Mouse (Mus musculus): ENCODE measurements at regions not wholly inside any gene's neighbourhood (a gene's known extent, or its start where the extent isn't known, plus 50 kb on each side); places are given as distances from the start of the nearest gene placed in this dataset.

DNA sequence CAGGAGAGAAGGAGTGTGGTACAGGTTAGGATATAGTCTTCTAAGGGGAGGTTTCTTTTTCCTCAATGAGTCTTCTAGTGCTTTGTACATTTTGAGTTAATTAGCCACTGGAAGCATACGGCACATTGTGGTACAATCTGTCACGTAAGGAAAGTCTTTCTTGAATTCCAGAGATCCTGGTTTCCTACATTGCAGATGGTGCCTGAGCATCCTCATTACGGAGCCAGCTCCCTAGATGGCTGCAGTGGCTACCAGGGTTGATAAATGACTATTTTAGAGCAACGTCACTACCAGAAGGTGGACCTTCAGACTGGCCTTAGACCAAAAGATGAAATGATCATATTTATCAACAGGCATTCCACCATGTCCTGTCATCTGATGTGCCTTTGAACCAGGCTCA is 84.5 kb upstream of the 1700025G04Rik start:
- Histone ChIP-seq H3K27ac (no peak overlapping the region), H3K9me3 (no peaks in the 10 kb centered on the region), H3K4me1 (peaks cover 2% of the 10 kb centered on the region), H3K36me3 (no peaks in the 10 kb centered on the region), H3K4me3 (no peak overlapping the region), H3K27me3 (ENCODE audit: insufficient read depth, poor library complexity, severe bottlenecking) (no peaks in the 10 kb centered on the region)
- DNase-seq (ENCODE audit: low spot score): no peak
- WGBS: 88% methylated on average over 4 of the region's 4 CpGs

DNA sequence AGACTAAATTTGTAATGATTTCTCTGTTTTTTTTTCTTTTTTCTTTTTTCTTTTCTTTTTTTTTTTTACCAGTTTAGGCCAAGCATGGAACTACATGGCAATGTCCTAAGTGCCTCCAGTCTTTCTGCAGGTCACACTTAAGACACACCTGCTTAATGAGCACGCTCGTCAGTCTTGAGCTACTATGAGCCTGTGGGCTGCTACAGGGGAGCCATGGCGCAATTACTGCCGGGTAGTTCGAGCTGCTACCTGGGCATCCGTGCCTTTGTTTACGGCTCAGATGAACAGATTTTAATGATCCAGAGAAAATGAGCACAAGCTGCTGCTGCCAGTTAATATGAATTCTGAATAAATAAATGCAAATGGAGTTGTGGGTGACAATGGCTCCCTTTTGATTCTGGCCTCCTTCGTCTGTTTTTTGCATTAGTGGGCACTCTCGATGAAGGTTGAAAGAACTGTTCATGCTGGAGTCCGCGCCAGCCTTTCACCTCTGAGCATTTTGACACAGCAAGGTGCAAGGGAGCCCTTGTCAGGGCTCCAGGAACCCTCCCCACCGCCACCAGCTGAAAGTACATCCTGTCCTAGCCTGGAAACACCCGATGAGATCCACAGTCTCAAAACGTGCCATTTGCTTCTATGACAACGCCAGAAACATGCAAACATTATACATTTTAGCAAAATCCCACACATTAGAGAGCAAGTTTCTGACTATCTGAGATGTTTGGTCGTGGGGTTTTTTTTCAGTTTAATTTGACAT is 81.3 kb upstream of the 1700025G04Rik start:
- no peak overlapping the region for H3K4me3 ChIP-seq
- H3K36me3 ChIP-seq: no peaks in the 10 kb centered on the region
- peaks cover 13% of the 10 kb centered on the region for H3K4me1 ChIP-seq
- DNase-seq (ENCODE audit: low spot score): no peak
- H3K27ac ChIP-seq: no peak overlapping the region
- no peaks in the 10 kb centered on the region for H3K9me3 ChIP-seq
- H3K27me3 ChIP-seq (ENCODE audit: insufficient read depth, poor library complexity, severe bottlenecking): no peaks in the 10 kb centered on the region
- WGBS: 83% methylated on average over 16 of the region's 16 CpGs

DNA sequence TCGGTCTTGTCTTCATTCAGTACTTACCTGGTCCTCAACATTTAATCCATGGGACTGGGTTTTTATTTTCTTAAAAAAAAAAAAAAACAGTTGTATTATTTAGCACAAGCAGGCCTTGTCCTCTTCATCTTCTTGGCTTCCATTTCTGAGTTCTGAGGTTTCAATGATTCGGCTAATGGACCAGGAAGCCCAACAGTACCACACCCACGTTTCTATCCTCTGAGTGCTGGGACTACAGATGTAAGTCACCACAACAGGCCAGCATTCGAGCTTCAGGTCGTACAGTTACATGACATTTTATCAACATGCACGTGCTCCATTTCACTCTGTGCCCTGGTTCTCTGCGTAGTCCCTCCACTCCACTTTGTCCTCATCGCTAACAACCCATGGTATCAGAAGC is 80.7 kb upstream of the 1700025G04Rik start:
- H3K9me3 ChIP-seq: no peaks in the 10 kb centered on the region
- H3K27ac ChIP-seq: no peak overlapping the region
- 89% methylated on average over 8 of the region's 8 CpGs for WGBS
- H3K36me3 ChIP-seq: no peaks in the 10 kb centered on the region
- H3K4me3 ChIP-seq: no peak overlapping the region
- no peaks in the 10 kb centered on the region for H3K27me3 ChIP-seq (ENCODE audit: insufficient read depth, poor library complexity, severe bottlenecking)
- DNase-seq (ENCODE audit: low spot score): no peak
- H3K4me1 ChIP-seq: peaks cover 14% of the 10 kb centered on the region

DNA sequence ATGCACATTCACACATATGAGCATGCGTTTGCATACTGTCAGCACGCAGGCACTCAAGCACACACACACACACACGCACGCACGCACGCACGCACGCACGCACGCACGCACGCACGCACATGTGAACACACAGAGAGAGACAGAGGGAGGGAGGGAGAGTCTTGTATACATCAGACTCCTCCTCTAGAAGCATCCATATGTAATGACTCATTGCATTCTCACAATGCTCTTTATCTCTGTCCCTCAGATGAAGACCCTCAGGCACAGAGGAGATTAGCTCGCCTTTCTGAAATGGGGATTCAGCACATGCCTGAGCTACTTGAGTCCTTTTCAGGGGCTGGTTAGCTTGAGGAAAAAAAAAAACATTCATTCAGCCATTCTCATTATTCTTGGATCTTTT is 79.6 kb upstream of the 1700025G04Rik start:
- no peaks in the 10 kb centered on the region for H3K36me3 ChIP-seq
- H3K27me3 ChIP-seq (ENCODE audit: insufficient read depth, poor library complexity, severe bottlenecking): no peaks in the 10 kb centered on the region
- 89% methylated on average over 14 of the region's 14 CpGs for WGBS
- no peak for DNase-seq (ENCODE audit: low spot score)
- no peaks in the 10 kb centered on the region for H3K9me3 ChIP-seq
- no peak overlapping the region for H3K27ac ChIP-seq
- peaks cover 24% of the 10 kb centered on the region for H3K4me1 ChIP-seq
- no peak overlapping the region for H3K4me3 ChIP-seq

DNA sequence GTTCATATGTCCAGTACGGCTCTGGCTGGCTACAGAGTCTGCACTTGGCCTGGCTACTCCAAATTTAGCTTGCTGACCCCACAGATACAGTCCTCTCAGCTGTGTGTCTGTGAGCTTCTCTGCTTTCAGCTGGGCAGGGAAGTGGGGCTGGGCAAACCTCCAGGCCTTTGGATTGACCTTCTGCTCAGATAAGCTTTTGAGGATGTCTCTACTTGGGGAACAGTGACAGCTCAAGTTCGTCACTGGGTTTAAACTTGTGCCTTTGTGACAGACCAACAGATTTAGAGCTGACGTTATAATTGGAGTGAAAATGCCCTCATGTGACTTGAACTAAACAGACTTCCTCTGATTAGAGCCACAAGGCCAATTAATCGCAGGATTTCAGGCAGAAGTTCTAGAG is 78.4 kb upstream of the 1700025G04Rik start:
- 42% methylated on average over 4 of the region's 4 CpGs for WGBS
- Histone ChIP-seq H3K9me3 (no peaks in the 10 kb centered on the region), H3K4me1 (peaks cover 32% of the 10 kb centered on the region), H3K36me3 (no peaks in the 10 kb centered on the region), H3K4me3 (no peak overlapping the region), H3K27ac (peak overlapping the region; percentile 62; the same call in 1 of the 2 replicates), H3K27me3 (ENCODE audit: insufficient read depth, poor library complexity, severe bottlenecking) (no peaks in the 10 kb centered on the region)
- DNase-seq (ENCODE audit: low spot score): no peak

DNA sequence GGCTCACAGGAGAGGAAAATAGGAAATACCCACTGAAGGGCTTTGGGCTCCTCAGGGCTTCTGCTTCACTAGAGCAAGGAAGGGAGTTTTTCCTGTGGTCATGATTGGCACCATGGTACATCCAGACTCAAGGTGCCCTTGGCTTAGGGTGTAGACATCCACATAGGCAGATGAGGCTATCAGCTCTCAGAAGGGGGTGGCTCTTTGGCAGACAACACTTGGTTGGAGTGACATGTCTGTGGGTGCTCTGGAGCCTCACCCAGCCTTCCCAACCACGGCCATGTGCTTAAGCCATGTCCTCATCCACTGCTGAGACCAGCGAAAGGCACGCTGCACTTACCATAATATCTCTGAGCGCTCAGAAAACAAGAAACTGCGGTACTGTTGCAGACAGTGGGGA is 77.8 kb upstream of the 1700025G04Rik start:
- 71% methylated on average over 5 of the region's 5 CpGs for WGBS
- Histone ChIP-seq H3K36me3 (no peaks in the 10 kb centered on the region), H3K27ac (peak overlapping the region; percentile 62), H3K27me3 (ENCODE audit: insufficient read depth, poor library complexity, severe bottlenecking) (no peaks in the 10 kb centered on the region), H3K4me1 (peaks cover 32% of the 10 kb centered on the region), H3K4me3 (no peak overlapping the region), H3K9me3 (no peaks in the 10 kb centered on the region)
- DNase-seq (ENCODE audit: low spot score): no peak

DNA sequence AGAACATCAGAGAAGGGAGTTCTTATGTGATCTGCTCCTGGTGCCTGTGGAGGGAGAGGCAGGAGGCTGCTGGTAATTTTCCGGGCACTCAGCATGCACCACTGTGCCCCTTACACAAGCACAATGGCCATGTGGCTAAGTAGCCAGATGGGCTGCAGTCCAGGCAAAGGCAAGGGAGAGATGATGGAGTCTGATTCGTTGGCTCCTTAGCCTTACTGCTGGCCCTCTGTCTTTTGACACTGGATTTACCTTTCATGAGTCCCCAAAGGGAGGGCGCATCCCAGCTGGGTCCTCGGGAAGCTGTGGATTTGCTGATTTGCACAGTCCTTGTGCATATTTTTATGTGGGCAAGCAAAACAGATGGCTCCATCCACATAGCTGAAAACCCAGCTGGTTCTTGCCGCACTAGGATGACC is 75.6 kb upstream of the 1700025G04Rik start:
- DNase-seq (ENCODE audit: low spot score): no peak
- no peak overlapping the region for H3K4me3 ChIP-seq
- H3K27ac ChIP-seq: peak overlapping the region; percentile 47; the same call in 1 of the 2 replicates
- no peaks in the 10 kb centered on the region for H3K9me3 ChIP-seq
- H3K36me3 ChIP-seq: no peaks in the 10 kb centered on the region
- 79% methylated on average over 5 of the region's 5 CpGs for WGBS
- peaks cover 32% of the 10 kb centered on the region for H3K4me1 ChIP-seq
- no peaks in the 10 kb centered on the region for H3K27me3 ChIP-seq (ENCODE audit: insufficient read depth, poor library complexity, severe bottlenecking)

DNA sequence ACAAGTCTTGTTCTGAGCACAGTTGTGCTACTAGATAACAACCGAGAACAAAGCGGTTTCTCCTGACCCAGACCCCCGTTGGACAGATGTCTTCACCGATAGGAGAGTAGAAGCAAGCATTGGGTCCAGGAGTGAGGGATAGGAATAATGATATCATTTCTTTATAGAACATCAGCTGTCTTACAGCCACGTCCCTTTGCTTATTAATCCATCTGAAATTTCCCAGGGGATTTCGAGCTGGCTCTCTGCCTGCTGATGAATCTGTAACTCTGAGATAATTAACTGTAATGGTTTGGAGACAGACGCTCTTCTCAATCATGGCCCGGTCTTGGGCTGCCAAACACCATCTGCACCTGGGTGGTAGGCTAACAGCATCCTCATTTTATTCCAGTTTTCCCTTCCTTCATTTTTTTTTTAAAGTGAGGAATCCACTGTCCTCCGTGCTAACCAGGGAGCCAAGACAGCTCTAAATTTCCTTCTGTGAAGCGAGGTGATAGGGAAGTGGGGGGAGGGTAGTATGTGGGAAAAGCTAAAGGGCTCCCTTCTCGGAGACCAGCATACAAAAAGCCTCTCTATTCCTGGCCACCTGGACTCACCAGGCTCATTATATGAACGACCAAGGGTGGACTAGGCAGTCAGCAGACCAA is 75.0 kb upstream of the 1700025G04Rik start:
- no peaks in the 10 kb centered on the region for H3K36me3 ChIP-seq
- no peak for DNase-seq (ENCODE audit: low spot score)
- 54% methylated on average over 12 of the region's 12 CpGs for WGBS
- H3K4me3 ChIP-seq: no peak overlapping the region
- H3K27ac ChIP-seq: peak overlapping the region; percentile 76
- H3K27me3 ChIP-seq (ENCODE audit: insufficient read depth, poor library complexity, severe bottlenecking): no peaks in the 10 kb centered on the region
- H3K4me1 ChIP-seq: peaks cover 32% of the 10 kb centered on the region
- H3K9me3 ChIP-seq: no peaks in the 10 kb centered on the region

DNA sequence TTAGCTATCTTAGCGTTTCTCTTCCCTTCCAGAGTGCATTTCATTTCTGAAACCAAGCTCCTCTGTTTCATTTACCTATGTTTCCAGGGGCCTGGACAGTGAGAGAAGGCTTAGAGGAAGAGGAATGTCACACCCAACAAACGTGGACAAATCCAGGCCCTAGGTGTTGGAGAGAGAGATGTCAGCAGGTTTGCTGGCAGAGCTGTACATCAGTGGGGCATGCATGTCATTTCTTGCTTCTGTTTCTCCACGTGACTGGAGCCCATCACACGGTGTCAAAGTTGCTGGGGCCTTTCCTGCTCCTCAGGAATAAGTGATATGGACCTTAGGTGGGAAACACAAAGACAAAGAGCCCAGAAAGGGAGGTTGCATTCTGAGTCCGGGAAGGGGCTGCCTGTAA is 74.3 kb upstream of the 1700025G04Rik start:
- 41% methylated on average over 5 of the region's 5 CpGs for WGBS

DNA sequence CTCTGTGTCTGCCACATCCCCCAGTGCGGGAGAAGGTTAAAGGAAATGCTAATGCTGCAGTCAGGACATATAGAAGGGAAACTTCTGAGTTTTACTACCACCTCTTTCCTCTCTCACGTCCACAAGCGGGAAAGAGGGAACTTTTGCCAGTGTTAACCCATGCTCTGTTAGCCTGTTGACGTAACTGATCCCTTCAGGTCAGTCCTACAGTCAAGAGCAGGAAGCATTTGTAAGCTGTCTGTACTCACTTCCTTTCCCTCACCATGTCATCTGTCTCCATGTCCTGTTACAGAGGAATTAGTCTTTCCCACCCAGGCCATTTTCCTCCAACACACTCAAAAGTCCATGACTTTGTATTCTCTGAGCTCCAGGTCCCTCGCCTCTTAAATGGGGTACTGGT is 62.5 kb upstream of the 1700025G04Rik start:
- WGBS: 73% methylated on average over 5 of the region's 5 CpGs
- Histone ChIP-seq H3K36me3 (no peaks in the 10 kb centered on the region), H3K27ac (no peak overlapping the region), H3K27me3 (ENCODE audit: insufficient read depth, poor library complexity, severe bottlenecking) (no peaks in the 10 kb centered on the region), H3K9me3 (no peaks in the 10 kb centered on the region), H3K4me3 (no peak overlapping the region), H3K4me1 (no peaks in the 10 kb centered on the region)
- no peak for DNase-seq (ENCODE audit: low spot score)

More for the DNA sequence above, 74.3 kb upstream of the 1700025G04Rik start:
- peaks cover 32% of the 10 kb centered on the region for H3K4me1 ChIP-seq
- peak overlapping the region; percentile 76 for H3K27ac ChIP-seq
- H3K36me3 ChIP-seq: no peaks in the 10 kb centered on the region
- peak; percentile 85 for DNase-seq (ENCODE audit: low spot score)
- no peaks in the 10 kb centered on the region for H3K9me3 ChIP-seq
- H3K27me3 ChIP-seq (ENCODE audit: insufficient read depth, poor library complexity, severe bottlenecking): no peaks in the 10 kb centered on the region
- no peak overlapping the region for H3K4me3 ChIP-seq

DNA sequence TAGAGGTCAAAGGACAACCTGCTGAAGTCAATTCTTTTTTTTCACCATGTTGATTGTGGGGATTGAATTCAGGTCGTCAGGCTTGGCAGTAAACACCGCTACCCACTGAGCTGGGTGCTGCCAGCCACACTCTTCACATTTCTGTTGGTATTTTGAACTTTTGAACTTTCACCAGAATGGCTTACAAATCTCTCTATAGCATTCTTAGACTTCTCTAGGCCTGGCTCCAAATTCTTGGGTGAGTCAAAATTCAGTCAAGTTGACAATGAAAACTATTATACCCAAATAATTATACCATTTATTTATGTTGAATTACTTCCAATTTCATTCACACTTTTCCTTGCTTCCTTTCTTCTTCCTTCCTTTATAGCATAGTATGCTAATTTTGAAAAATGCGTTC is 58.8 kb upstream of the 1700025G04Rik start:
- no peaks in the 10 kb centered on the region for H3K36me3 ChIP-seq
- H3K4me1 ChIP-seq: no peaks in the 10 kb centered on the region
- no peak overlapping the region for H3K27ac ChIP-seq
- DNase-seq (ENCODE audit: low spot score): no peak
- H3K4me3 ChIP-seq: no peak overlapping the region
- WGBS: 86% methylated on average over 3 of the region's 3 CpGs
- no peaks in the 10 kb centered on the region for H3K27me3 ChIP-seq (ENCODE audit: insufficient read depth, poor library complexity, severe bottlenecking)
- no peaks in the 10 kb centered on the region for H3K9me3 ChIP-seq

DNA sequence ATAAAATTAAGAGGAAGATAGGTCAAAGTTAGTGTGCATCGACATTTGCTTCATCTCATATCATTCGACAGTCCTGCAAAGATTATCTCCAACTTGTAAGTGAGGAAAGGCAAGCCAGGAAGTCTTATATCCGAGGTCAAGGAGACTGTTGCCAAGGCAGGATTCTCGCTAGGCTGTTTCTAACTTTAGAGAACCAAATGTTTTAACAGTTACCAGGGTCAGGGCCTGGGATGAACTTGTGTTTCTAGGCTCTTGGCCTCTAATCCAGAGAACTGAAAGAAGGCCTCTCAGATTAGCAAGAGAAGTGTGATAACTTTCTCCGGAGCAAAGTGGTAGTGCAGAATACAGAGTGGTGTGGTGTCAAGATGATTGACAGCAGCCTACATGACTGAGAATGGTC is 50.2 kb upstream of the 1700025G04Rik start:
- Histone ChIP-seq H3K9me3 (0 out of 2 replicates have a peak, but pooled peaks cover 5% of the 10 kb centered on the region), H3K27me3 (ENCODE audit: insufficient read depth, poor library complexity, severe bottlenecking) (no peaks in the 10 kb centered on the region), H3K4me1 (no peaks in the 10 kb centered on the region), H3K4me3 (no peak overlapping the region), H3K36me3 (0 out of 2 replicates have a peak, but pooled peaks cover 2% of the 10 kb centered on the region), H3K27ac (no peak overlapping the region)
- DNase-seq (ENCODE audit: low spot score): no peak
- WGBS: 32% methylated on average over 5 of the region's 5 CpGs

Data from heart, embryonic 10.5 days (tissue).